Mouse (Mus musculus) cortical plate, adult 2 months (tissue): ENCODE measurements around the gene Kcnk5.

ENCODE experiments used
- CTCF ChIP-seq: fragments of 200-500 bp; IDR thresholded peaks from 2 replicates; pipeline ENCODE4 v1.5.1; 2011; ENCODE audit warnings: mild to moderate bottlenecking, control low read depth, low read length; ENCODE audit not compliant: insufficient read depth; ENCODE audit errors: extremely low read depth
- POLR2A ChIP-seq: fragments of 200-500 bp; IDR thresholded peaks from 2 replicates; pipeline ENCODE4 v1.6.1; 2011; ENCODE audit warnings: mild to moderate bottlenecking, low read length, control low read depth; ENCODE audit not compliant: insufficient read depth; ENCODE audit errors: extremely low read depth

DNA sequence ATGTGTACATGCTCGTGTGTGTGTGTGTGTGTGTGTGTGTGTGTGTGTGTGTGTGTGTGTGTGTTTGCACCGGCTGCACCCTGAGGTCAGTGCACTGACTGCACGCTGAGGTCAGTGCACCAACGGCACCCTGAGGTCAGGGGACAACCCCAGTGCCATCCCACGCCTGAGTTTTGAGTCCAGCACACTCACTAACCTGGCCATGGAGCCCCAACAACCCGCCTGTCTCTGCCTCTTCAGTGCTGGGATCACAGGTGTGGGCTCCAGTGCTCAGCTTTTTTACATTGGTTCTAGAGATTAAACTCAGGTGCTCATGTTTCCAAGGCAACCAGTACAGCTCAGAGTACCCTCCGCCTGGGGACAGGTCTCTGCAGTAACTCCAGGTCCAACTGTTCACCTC, 44.9 kb upstream of the Kcnk5 start:
- TF ChIP-seq POLR2A (no peak), CTCF (no peak)
